Mouse (Mus musculus): Measurements from ENCODE around the gene Dtx4. TPM values are rescaled to one million over a fixed set of nuclear protein-coding genes. Genes with fewer than 3 reads are reported as not detected.
A peak's percentile ranks its signal among the peaks of the same experiment; 100 is the strongest.

The Dtx4 gene
- total and polyA plus RNA-seq, 2 experiments from 2014 or later: 1.2 to 3.8 TPM

DNA sequence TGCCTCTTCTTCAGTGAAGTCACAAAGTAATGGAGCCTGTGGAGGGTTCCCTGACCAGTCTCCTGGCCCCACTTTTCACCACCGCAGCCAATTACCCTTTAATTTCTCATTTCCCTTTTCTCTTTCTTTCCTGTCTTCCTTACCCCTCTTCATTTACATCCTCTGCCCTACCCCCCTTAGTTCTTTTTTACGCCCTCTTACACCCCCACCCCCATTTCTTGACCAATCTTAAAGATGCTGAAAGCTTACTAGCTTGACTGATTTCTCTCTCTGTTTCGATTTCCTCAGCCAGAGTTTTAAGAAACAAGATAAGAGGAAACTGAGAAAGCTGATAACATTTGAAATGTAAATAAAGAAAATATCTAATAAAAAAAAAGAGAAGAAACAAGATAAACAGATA lies 39.5 kb upstream of the Dtx4 start:
- H3K4me2 ChIP-seq (ENCODE audit: low read depth, low read length): no peak overlapping the region
- TF ChIP-seq EP300 (IDR thresholded peaks at IDR 0.05; ENCODE audit: low read depth): no peak
- 50% methylated on average over 3 of the region's 3 CpGs for WGBS
- no peaks in the 10 kb centered on the region for H3K36me3 ChIP-seq (replicated peaks; ENCODE audit: control insufficient read depth, insufficient read depth, low read length)
- no peaks in the 10 kb centered on the region for H3K9me3 ChIP-seq (replicated peaks; ENCODE audit: control insufficient read depth, low read length)
- H3K4me3 ChIP-seq (ENCODE audit: low read depth, low read length): no peak overlapping the region
- no peaks in the 10 kb centered on the region for H3K27me3 ChIP-seq (ENCODE audit: control insufficient read depth, insufficient read depth, low read length)
- DNase-seq (ENCODE audit: low spot score): no peak
- ATAC-seq (ENCODE audit: insufficient read depth, low read depth): no peak
- no peak overlapping the region for H3K9ac ChIP-seq (replicated peaks; ENCODE audit: low read depth, low read length)
- H3K4me1 ChIP-seq (ENCODE audit: control insufficient read depth, insufficient read depth): no peaks in the 10 kb centered on the region
- H3K27ac ChIP-seq (ENCODE audit: low read depth): no peak overlapping the region

DNA sequence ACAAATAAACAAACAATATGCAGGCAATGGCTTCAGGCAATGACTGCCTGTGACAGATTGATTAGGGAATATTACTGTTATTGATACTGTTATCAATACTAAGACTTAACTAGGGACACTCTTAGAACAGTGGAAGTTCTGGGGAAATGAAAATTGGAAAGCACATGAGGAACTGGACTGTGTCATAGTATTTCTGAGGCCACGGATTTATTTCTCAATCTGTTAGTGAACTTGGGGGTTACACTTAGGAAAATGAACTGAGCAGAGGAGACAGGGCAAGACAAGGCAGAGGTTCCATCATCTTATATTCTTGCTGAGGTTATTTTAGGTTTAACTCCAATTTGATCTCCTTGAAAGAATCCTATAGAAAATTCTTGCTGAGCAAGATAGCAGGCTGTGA lies 38.7 kb upstream of the Dtx4 start:
- TF ChIP-seq CTCF (IDR thresholded peaks at IDR 0.05; ENCODE audit: low read depth): no peak
- Histone ChIP-seq H3K27me3 (ENCODE audit: control insufficient read depth, insufficient read depth, low read length) (no peaks in the 10 kb centered on the region), H3K9me3 (replicated peaks; ENCODE audit: control insufficient read depth, low read length) (no peaks in the 10 kb centered on the region), H3K27ac (ENCODE audit: low read depth) (no peak overlapping the region), H3K4me3 (ENCODE audit: low read depth, low read length) (no peak overlapping the region), H3K36me3 (replicated peaks; ENCODE audit: control insufficient read depth, insufficient read depth, low read length) (no peaks in the 10 kb centered on the region), H3K4me2 (ENCODE audit: low read depth, low read length) (no peak overlapping the region), H3K4me1 (ENCODE audit: control insufficient read depth, insufficient read depth) (no peaks in the 10 kb centered on the region), H3K9ac (replicated peaks; ENCODE audit: low read depth, low read length) (no peak overlapping the region)
- DNase-seq (ENCODE audit: low spot score) (no peak), ATAC-seq (ENCODE audit: insufficient read depth, low read depth) (no peak)
- 71% methylated on average over 1 of the region's 1 CpGs for WGBS

- Histone ChIP-seq H3K4me2 (ENCODE audit: low read depth, low read length) (no peak overlapping the region), H3K27me3 (ENCODE audit: control insufficient read depth, insufficient read depth, low read length) (no peaks in the 10 kb centered on the region), H3K27ac (ENCODE audit: low read depth) (no peak overlapping the region), H3K9ac (replicated peaks; ENCODE audit: low read depth, low read length) (no peak overlapping the region), H3K4me1 (ENCODE audit: control insufficient read depth, insufficient read depth) (no peaks in the 10 kb centered on the region), H3K9me3 (replicated peaks; ENCODE audit: control insufficient read depth, low read length) (no peaks in the 10 kb centered on the region), H3K36me3 (replicated peaks; ENCODE audit: control insufficient read depth, insufficient read depth, low read length) (no peaks in the 10 kb centered on the region), H3K4me3 (ENCODE audit: low read depth, low read length) (no peak overlapping the region)
- DNase-seq (ENCODE audit: low spot score) (no peak), ATAC-seq (ENCODE audit: insufficient read depth, low read depth) (no peak)
- TF ChIP-seq CTCF (IDR thresholded peaks at IDR 0.05; ENCODE audit: low read depth) (no peak), EP300 (IDR thresholded peaks at IDR 0.05; ENCODE audit: low read depth) (no peak)
Measured at GRCm38 (mm10) chr19:12537168-12537567, 35.9 kb upstream of the Dtx4 start.

GRCm38 (mm10) chr19:12523377-12523776 lies 22.1 kb upstream of the Dtx4 start:
- DNase-seq (ENCODE audit: low spot score): no peak
- no peak for ATAC-seq (ENCODE audit: insufficient read depth, low read depth)
- Histone ChIP-seq H3K9me3 (replicated peaks; ENCODE audit: control insufficient read depth, low read length) (no peaks in the 10 kb centered on the region), H3K36me3 (replicated peaks; ENCODE audit: control insufficient read depth, insufficient read depth, low read length) (no peaks in the 10 kb centered on the region), H3K27me3 (ENCODE audit: control insufficient read depth, insufficient read depth, low read length) (no peaks in the 10 kb centered on the region), H3K27ac (ENCODE audit: low read depth) (no peak overlapping the region), H3K9ac (replicated peaks; ENCODE audit: low read depth, low read length) (no peak overlapping the region), H3K4me2 (ENCODE audit: low read depth, low read length) (no peak overlapping the region), H3K4me3 (ENCODE audit: low read depth, low read length) (no peak overlapping the region), H3K4me1 (ENCODE audit: control insufficient read depth, insufficient read depth) (no peaks in the 10 kb centered on the region)
- WGBS: 40% methylated on average over 4 of the region's 4 CpGs
- no peak for TF ChIP-seq CTCF (IDR thresholded peaks at IDR 0.05; ENCODE audit: low read depth)
- TF ChIP-seq EP300 (IDR thresholded peaks at IDR 0.05; ENCODE audit: low read depth): no peak

- H3K4me3 ChIP-seq (ENCODE audit: low read depth, low read length): peak overlapping the region; percentile 53; the same call in 1 of the 2 replicates
- 0 out of 2 replicates have a peak, but pooled peaks cover 2% of the 10 kb centered on the region for H3K27me3 ChIP-seq (ENCODE audit: control insufficient read depth, insufficient read depth, low read length)
- H3K27ac ChIP-seq (ENCODE audit: low read depth): no peak overlapping the region
- no peaks in the 10 kb centered on the region for H3K36me3 ChIP-seq (replicated peaks; ENCODE audit: control insufficient read depth, insufficient read depth, low read length)
- H3K4me2 ChIP-seq (ENCODE audit: low read depth, low read length): peak overlapping the region; percentile 91; the same call in 1 of the 2 replicates
- DNase-seq (ENCODE audit: low spot score): no peak
- H3K9me3 ChIP-seq (replicated peaks; ENCODE audit: control insufficient read depth, low read length): no peaks in the 10 kb centered on the region
- H3K4me1 ChIP-seq (ENCODE audit: control insufficient read depth, insufficient read depth): no peaks in the 10 kb centered on the region
- ATAC-seq (ENCODE audit: insufficient read depth, low read depth): no peak
- TF ChIP-seq EP300 (IDR thresholded peaks at IDR 0.05; ENCODE audit: low read depth) (no peak), CTCF (IDR thresholded peaks at IDR 0.05; ENCODE audit: low read depth) (no peak)
- H3K9ac ChIP-seq (replicated peaks; ENCODE audit: low read depth, low read length): peak overlapping the region; percentile 52; the same call in 1 of the 2 replicates
Measured at GRCm38 (mm10) chr19:12518541-12518890, 17.3 kb upstream of the Dtx4 start.

DNA sequence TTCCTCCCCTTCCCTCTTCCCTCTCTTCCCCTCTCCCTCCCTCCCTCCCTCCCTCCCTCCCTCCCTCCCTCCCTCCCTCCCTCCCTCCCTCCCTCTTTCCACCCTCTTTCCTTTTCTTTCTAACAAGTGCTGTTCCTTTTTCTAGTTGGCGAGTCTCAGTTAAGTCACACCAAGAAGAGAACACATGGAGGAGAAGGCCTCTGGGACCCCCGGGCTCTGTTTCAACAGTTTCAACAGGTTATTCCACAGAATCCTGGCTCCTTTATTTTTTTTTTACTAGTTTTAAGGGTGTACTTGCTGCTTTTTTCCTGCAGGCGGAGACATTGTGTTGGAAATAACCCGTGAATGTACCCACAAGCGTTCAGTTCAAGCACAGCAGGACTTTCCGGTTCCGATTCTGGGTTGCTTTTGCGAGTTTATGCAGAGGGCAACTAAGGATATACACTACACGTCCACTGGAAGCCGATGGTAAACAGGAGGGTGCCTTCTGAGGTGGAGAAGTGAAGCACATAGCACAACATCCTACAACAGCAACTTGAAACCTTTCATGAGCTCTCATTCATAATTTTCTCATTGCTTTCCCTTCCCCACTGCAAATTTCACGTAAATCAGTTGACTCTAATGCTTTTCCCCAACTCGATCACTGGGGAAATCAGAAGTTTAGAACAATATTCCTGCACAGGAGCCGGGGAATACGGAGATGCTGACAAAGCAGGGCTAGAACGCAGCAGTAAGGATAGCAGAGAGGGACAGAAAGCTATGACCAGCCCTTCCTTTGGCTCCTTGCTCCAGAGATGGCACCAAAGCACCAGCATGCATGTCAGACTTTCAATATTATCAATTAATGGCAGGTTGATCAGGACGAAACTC lies 16.7 kb upstream of the Dtx4 start:
- H3K4me3 ChIP-seq (ENCODE audit: low read depth, low read length): peak overlapping the region; percentile 53
- peak overlapping the region; percentile 91 for H3K4me2 ChIP-seq (ENCODE audit: low read depth, low read length)
- DNase-seq (ENCODE audit: low spot score): peak; percentile 57
- no peaks in the 10 kb centered on the region for H3K9me3 ChIP-seq (replicated peaks; ENCODE audit: control insufficient read depth, low read length)
- ATAC-seq (ENCODE audit: insufficient read depth, low read depth): peak; percentile 70
- peak overlapping the region; percentile 52 for H3K9ac ChIP-seq (replicated peaks; ENCODE audit: low read depth, low read length)
- TF ChIP-seq CTCF (IDR thresholded peaks at IDR 0.05; ENCODE audit: low read depth): peak; percentile 81
- TF ChIP-seq EP300 (IDR thresholded peaks at IDR 0.05; ENCODE audit: low read depth): no peak
- 0 out of 2 replicates have a peak, but pooled peaks cover 2% of the 10 kb centered on the region for H3K27me3 ChIP-seq (ENCODE audit: control insufficient read depth, insufficient read depth, low read length)
- H3K4me1 ChIP-seq (ENCODE audit: control insufficient read depth, insufficient read depth): no peaks in the 10 kb centered on the region
- WGBS: 2% methylated on average over 16 of the region's 16 CpGs
- no peak overlapping the region for H3K27ac ChIP-seq (ENCODE audit: low read depth)
- no peaks in the 10 kb centered on the region for H3K36me3 ChIP-seq (replicated peaks; ENCODE audit: control insufficient read depth, insufficient read depth, low read length)
